Mouse (Mus musculus) retina, embryonic 14.5 days (tissue): ENCODE data around the gene Igsf3.

Source experiments
- DNase-seq: peaks from one replicate; pipeline ENCODE4 v3.0.0-alpha.2; 2015; ENCODE audit warnings: low spot score

Gene Igsf3

DNA sequence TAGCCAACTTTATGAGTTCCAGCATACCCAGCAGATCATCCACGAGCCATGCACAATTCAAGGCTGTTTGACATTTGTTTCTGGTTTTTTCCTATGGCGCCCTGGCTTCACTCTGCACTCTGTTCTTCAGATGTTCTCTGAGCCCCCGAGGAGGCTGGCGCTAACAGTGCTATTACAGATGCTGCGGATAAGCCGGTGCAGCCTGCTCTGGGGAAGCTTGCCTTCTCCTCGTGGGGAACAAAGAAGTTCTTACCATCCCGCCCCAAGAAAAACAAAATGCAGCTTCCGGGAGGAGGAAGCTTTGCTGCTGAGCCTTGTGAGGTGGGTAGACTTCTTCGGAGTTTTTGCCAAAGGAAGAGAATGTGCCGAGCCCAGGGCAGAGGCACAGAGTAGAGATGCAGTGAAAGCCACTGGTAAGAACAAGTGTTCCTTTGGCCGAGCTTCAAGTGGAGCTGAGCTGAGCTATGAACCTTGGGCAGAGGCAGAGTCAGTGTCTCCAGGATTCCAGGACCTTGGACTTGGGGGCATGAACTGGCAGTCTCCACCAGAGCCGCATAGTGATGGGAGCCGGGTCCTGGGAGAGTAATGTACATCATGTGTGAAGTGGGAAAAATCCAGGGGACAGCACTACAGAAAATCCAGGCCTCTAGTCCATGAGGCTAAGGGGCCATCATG, 125.3 kb downstream of the Igsf3 start:
- DNase-seq = no peak

DNA sequence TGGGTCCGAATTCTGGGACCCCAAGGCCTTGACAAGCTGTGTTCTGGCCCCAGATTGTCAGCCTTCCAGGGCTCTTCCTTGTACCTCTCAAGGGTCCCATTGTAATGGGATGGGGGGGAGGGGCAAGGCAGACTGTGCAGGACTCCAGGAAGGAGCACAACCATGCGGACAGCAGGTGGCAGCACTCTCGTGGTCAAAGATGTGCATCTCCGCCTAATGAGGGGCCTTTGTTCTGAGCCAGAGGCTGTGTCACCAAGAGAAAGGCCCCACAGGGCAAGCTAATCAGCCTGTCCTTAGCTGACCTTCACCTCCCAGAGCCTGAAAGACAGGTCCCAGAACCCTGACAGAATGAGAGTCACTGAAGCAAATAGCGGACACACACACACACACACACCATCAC, 129.3 kb downstream of the Igsf3 start:
- peak; percentile 94 for DNase-seq

DNA sequence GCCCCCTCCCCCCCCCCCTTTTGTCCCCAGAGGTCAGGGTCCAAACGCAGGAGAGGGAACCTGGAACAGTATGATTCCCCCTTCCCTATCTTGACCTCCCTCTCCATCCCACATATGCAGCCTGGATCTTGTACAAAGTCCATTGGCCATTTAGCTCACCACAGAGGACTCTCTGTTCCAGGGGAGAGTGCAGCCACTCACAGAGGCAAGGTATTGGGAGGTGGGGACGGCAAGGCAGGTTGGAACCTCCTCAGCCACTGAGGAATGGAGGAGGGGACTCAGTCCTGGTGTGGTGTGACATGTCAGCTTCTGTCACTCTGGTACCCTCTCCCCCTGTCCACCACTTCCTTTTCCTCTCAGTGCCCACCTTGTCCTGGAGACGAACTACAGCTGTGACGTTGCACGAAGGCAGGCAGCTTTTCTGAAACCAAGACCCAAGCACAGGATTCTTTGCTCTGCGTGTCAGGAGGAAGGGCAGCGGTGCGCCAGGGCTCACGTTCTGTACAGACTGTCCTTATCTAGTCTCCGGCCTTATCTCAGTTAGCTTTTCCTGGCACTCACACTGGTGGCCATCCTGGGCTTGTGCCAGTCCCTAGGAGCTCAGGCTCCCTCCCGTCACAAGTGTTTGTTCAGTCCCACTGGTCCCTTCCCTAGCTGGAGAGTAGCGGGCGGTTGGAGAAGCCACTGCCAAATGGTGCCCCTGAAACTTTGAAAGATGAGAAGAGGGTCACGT, 130.3 kb downstream of the Igsf3 start:
- DNase-seq = no peak

DNA sequence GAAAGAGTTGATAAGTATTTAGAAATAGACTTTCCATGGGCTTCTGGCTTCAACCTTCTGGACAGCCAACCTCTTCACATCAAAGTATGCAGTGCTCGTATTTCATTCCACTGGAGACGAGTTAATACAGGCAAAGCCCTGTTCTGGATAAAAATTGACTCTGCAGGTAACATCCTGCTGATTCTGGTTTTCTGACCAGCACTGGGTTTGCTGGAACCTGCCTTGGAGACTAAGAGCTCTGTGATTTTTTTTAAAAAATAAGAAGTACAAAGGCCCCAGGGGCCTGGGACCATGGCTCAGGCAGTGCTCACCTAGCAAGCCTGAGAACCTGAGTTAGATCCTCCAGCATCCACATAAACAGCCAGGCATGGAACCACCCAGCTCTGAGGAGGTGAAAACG, 130.9 kb downstream of the Igsf3 start:
- no peak for DNase-seq

DNA sequence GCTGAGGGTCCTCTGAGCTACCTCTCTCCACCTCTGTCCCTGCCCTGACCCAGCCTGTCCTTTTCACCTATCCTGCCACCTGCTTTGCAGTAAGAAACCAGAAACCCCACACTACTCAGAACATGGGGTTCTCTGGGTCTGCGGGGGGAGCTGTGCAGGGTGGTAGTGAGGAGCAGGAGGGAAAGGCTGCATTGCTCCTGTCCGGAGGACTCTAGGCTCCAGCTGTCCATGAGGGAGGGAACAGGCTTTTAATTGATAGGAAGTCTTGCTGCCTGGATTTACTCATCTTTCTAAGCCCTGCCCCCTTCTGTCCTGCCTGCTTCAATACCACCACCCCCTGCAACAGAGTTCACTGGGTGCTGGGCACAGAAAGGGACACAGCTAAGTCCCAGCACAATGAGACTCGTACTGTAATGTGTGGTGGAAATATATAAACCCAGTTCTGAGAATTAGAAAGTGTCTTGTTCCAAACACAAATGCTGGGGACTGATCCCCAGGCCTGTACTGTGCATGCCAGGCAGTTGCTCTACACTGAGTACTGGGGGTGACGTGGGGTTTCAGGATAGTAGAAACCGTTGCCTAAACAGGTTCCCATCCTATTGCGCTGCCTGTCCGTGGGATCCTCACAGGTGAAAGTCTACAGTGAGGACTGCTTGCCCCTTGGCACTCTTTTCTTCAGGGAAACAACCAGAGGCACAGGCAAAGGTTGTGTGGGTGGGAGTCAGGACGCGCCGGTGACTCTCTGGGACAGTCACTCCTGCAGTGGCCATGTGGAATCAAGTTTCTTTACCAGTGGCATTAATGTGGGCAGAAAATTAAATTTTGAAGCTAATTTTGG, 133.0 kb downstream of the Igsf3 start:
- no peak for DNase-seq

DNA sequence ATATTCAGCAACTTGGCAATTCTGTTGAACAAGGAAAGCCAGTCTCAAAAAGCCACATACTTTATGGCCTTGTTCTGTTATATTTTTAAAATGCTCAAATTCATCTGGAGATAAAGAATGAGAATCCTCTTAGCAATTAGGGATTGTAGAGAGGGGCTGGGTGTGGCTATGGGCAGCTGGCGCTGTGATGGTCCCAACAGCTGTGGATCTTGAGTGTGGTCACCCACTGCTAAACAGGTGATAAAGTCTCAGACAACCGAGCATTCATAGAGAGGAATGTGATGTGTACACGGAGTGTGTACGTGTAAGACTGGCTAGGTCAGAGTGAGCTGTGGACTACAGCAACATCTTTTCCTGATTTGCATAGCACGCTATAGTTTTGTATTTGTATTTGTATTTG, 133.7 kb downstream of the Igsf3 start:
- no peak for DNase-seq
